Mouse (Mus musculus): ENCODE results near the gene Luc7l2.
"Not testable (repeated sequence)": the region's sequence is repeated elsewhere in the genome, so short reads cannot be mapped to it uniquely, and the experiment has no call there.

Luc7l2 gene

GRCm38 (mm10) chr6:38551062-38551988 is at the start of gene Luc7l2:
Gene Luc7l2 (plus strand): TSS chr6:38551334.
- DNase-seq (ENCODE audit: low spot score in 2 of 2), result peak; percentile 91 to 97

GRCm38 (mm10) chr6:38512096-38512495 is 39.0 kb upstream of the Luc7l2 start:
- no peak for DNase-seq (ENCODE audit: low spot score in 2 of 2)

- DNase-seq (ENCODE audit: low spot score in 2 of 2), result no peak
Observed at GRCm38 (mm10) chr6:38512830-38513229, 38.3 kb upstream of the Luc7l2 start.

- no peak for DNase-seq (ENCODE audit: low spot score in 2 of 2)
Observed at GRCm38 (mm10) chr6:38515201-38515600, 35.9 kb upstream of the Luc7l2 start.

- peak in 1 of 2 experiments; percentile 28 for DNase-seq (ENCODE audit: low spot score in 2 of 2)
Observed at GRCm38 (mm10) chr6:38523851-38524250, 27.3 kb upstream of the Luc7l2 start.

GRCm38 (mm10) chr6:38531211-38531820 is 19.8 kb upstream of the Luc7l2 start:
- peak in 1 of 2 experiments; percentile 40 for DNase-seq (ENCODE audit: low spot score in 2 of 2)

- DNase-seq (ENCODE audit: low spot score in 2 of 2), result peak; percentile 65 to 71
Observed at GRCm38 (mm10) chr6:38532500-38533420, 18.4 kb upstream of the Luc7l2 start.

GRCm38 (mm10) chr6:38533428-38534405 is 17.4 kb upstream of the Luc7l2 start, which contains the start of gene Fmc1:
Gene Fmc1 (plus strand): TSS chr6:38533502.
- DNase-seq (ENCODE audit: low spot score in 2 of 2), result peak; percentile 93 to 97

GRCm38 (mm10) chr6:38534640-38535365 is 16.3 kb upstream of the Luc7l2 start:
- DNase-seq (ENCODE audit: low spot score in 2 of 2), result peak; percentile 100

- no peak for DNase-seq (ENCODE audit: low spot score in 2 of 2)
Observed at GRCm38 (mm10) chr6:38535366-38535690, 15.8 kb upstream of the Luc7l2 start.

GRCm38 (mm10) chr6:38535788-38536187 is 15.3 kb upstream of the Luc7l2 start:
- DNase-seq (ENCODE audit: low spot score in 2 of 2), result no peak

- not testable (repeated sequence) for DNase-seq (ENCODE audit: low spot score in 2 of 2)
Observed at GRCm38 (mm10) chr6:38544141-38544540, 7.0 kb upstream of the Luc7l2 start.

GRCm38 (mm10) chr6:38547005-38547404 is 4.1 kb upstream of the Luc7l2 start:
- not testable (repeated sequence) for DNase-seq (ENCODE audit: low spot score in 2 of 2)

- DNase-seq (ENCODE audit: low spot score in 2 of 2), result no peak
Observed at GRCm38 (mm10) chr6:38547707-38548106, 3.4 kb upstream of the Luc7l2 start.

- not testable (repeated sequence) for DNase-seq (ENCODE audit: low spot score in 2 of 2)
Observed at GRCm38 (mm10) chr6:38548595-38548994, 2.5 kb upstream of the Luc7l2 start.

- not testable (repeated sequence) for DNase-seq (ENCODE audit: low spot score in 2 of 2)
Observed at GRCm38 (mm10) chr6:38549840-38550239, 1.3 kb upstream of the Luc7l2 start.

- DNase-seq (ENCODE audit: low spot score in 2 of 2), result peak in 1 of 2 experiments; percentile 78
Observed at GRCm38 (mm10) chr6:38550250-38551061, 678 bp upstream of the Luc7l2 start.

- peak; percentile 94 to 98 for DNase-seq (ENCODE audit: low spot score in 2 of 2)
Observed at GRCm38 (mm10) chr6:38551989-38552635, 978 bp downstream of the Luc7l2 start.

- no peak for DNase-seq (ENCODE audit: low spot score in 2 of 2)
Observed at GRCm38 (mm10) chr6:38552636-38553000, 1.5 kb downstream of the Luc7l2 start.
